Mouse (Mus musculus) frontal cortex, postnatal 25 days (tissue): ENCODE results near the gene Epb41l1.

Experiments used
- DNase-seq, 2 experiments: peaks; one replicate each; pipeline ENCODE4 v3.0.0; 2022; ENCODE audit warnings: low spot score in 2 of 2

Gene Epb41l1

GRCm38 (mm10) chr2:156533160-156533559 lies 112.5 kb downstream of the Epb41l1 start:
- DNase-seq = no peak

- DNase-seq = no peak
These were observed 118.3 kb downstream of the Epb41l1 start for GRCm38 (mm10) chr2:156538817-156539555.

- DNase-seq = no peak
These were observed 120.3 kb downstream of the Epb41l1 start for GRCm38 (mm10) chr2:156540991-156541390.

DNA sequence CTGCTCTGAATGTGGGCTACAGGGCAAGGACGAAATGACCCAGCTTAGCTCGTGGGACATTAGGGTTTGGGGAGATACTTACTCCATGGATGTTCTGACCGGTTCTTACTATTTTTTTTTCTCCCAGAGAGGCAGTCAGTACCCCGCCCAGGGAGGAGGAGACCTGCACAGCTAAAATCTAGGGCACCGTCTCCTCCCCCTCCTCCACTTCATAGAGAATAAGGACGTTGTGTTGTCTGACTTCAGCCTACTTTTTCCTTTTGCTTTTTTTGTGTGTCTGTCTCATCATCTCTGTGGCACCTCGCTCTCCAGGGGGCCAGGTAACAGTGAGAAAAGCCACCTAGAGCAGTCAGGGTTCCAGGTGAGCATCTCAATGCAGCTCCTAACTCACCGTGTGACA lies 121.7 kb downstream of the Epb41l1 start:
- no peak for DNase-seq

DNA sequence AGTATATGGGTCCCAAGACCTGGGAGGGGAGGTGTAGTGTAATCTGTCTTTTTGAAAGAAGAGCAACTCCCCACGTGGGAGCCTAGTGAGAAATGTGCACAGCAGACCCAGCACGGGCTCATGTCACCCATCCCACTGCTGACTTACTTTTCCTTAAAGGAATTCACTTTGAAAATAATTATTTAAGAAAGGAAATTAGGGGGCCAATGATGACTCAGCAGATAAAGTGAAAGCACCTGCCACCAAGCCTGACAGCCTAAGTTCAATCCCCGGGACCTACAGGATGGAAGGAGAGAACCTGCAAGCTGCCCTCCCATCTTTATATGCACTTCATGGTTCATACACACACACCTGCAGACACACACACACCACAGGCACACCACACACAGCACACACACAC lies 123.1 kb downstream of the Epb41l1 start:
- no peak for DNase-seq

GRCm38 (mm10) chr2:156547123-156547891 lies 126.6 kb downstream of the Epb41l1 start, which contains the start of gene Aar2:
TSS of gene Aar2 (plus strand) at chr2:156547584.
- DNase-seq = peak; percentile 74 to 80

DNA sequence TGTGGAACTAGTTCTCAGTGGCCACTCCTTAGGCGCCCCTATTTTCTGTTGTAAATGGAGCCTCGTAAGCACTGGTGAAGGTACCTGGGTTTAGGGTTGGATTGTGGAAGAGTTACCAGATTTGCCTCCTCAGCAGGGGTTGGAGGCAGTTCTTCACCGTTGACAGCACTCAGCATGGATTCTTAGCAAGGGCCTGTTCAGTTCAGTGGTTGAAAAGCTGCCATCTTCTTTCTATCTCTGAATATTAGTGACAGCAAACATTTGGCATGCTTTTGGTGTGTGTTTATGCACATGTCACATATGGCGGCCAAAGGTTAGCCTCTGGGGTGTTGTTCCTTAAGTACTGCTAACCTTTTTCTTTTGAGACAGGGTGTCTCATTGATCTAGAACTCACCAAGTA lies 131.7 kb downstream of the Epb41l1 start:
- no peak for DNase-seq

DNA sequence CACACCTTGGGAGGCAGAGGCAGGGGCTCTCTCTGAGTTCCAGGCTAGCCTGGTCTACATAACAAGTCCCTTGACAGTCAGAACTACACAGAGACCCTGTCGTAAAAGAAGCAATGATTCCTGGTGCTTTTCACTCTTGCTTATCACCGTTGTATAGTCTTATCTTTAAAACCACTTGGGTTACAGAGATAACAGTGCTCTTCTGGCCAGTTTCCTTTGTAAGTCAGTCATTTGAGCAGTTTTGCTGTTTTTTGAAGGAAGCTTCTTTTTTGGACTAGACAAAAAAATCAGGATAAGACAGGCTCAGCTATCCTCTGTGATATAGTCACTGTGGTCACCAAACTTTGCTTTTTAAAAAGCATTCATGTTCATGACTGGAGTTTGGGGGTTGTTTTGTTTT lies 141.1 kb downstream of the Epb41l1 start:
- DNase-seq = no peak

DNA sequence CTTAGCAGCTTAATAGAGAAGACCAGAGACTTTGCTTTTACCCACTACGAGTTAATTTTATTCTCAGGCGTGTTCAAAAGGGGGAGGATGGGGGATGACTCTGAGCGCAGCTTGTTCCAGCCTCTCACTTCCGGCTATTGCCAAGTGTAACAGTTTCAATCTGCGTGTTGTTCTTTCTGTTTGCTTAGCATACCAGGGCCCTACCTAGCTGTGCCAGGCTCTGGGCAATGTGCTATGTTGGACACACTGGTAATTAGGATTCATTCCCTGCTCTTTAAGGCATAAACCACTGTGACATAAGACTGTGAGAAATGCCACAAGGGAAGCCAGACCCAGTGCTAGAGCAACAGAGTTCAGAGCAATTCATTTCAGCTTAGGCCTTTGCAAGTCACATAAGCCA lies 142.8 kb downstream of the Epb41l1 start:
- no peak for DNase-seq

DNA sequence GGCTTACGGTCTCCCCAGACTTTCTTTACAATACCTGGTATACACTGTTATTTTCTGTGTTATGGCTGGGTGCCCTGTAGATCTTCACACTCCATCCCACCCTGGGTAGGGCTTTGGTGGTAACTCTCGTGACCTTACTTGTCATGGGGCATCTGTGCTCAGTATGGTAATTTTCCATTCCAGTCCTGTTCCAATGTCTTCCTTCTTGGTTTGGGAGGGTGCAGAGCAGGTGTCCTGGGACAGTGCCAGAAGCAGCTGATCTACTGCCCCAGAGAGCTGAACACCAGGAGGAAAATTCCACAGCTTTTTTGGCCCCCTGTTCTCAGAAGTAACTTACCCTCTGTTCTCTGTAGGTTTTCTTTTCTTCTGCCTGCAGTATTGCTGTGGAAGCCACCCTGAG lies 145.8 kb downstream of the Epb41l1 start:
- DNase-seq = no peak

GRCm38 (mm10) chr2:156568647-156569046 lies 147.9 kb downstream of the Epb41l1 start:
- DNase-seq = no peak

DNA sequence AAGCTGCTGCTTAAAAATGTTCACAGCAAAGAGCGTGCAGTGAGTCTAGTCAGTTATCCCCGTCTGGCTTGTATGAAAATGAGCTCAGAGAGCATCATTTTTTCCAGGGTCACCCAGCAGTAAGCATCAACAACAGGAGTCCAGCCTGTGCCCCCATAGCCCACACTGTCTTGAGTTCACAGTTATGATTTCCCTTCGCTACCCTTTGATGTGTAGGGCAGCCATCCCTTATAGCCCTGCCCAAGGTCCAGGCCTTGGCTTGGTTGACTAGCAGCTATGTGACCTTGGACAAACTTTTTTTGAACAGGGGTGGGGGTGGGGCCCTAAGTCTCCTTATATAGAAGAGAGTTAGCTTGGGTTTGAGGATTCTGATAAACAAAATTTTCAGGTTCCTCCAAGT lies 148.6 kb downstream of the Epb41l1 start:
- DNase-seq = no peak

DNA sequence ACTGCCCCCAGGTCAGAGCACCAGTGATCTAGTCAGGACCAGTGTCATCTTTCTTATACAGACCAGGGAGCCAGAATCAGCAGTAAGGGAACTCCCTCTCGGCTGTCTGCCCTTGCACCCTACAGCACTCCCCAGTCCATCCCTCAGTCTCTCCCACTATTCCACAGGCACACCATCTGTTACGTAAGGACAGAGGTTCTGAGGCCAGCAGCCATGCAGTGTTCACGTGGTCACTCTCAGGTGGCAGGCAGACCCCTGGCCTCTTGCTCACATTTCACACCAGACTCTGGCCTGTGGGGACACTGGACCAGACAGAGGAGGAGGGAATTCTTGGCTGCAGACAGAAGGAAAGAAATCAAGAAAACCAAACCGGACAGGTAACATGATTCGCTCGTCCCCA lies 150.8 kb downstream of the Epb41l1 start:
- DNase-seq = no peak

DNA sequence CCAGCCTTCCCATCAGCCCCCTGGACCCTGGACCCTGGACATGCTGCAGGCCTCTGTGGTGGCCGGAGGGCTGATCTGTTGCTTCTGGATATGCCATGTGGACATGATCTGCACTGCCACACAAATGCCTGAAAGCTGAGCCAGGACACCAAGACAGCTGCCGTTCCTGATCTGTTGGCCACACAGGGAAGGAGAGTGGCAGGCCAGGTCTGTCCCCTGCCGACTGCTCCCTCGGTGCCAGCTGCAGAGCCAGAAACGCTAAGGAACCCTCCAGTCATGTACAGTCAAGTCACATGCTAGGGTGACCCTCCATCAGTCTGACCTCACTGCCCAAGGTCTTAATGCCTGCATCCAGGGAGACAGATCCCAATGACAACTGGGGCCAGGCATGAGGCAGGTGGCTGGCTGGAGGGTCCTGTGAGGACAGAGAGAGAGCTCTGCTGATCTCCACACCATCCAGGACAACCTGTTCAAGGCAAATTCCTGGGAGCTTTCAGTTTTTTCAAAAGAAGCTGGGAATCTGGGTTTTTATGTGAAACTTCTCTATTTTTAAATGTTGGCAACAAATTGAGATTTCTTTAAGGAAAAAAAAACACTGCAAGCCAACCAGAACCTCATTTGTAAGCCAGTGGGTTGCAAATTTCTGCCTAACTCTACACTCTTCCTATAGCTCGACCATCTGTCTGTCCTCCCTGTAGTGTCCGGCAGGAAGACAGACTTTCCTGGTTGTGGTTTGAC lies 156.3 kb downstream of the Epb41l1 start:
- DNase-seq = no peak

GRCm38 (mm10) chr2:156580507-156580906 lies 159.8 kb downstream of the Epb41l1 start:
- no peak for DNase-seq

GRCm38 (mm10) chr2:156581244-156581643 lies 160.5 kb downstream of the Epb41l1 start:
- DNase-seq = peak; percentile 63 to 74

DNA sequence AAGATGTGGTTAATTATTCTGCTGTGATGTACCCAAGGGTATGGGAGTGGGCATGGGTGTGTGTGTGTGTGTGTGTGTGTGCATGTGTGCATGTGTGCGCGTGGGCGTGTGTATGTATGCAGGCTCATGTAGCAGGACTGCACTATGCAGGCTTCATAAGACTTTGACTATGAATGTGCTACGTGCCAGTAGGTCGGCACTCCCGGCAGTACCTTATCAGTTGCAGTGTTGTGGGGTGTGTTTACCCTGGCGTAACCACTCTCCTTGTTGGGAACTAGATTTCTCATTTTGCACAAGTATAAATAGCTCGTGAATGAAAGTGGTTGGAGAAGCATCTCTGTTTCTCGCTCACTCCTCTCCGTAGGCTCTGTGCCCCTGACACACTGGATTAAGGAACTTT lies 162.2 kb downstream of the Epb41l1 start:
- DNase-seq = no peak

- DNase-seq = peak in 1 of 2 experiments; percentile 27
These were observed 163.6 kb downstream of the Epb41l1 start for GRCm38 (mm10) chr2:156584154-156584796.

- peak in 1 of 2 experiments; percentile 48 for DNase-seq
These were observed 164.2 kb downstream of the Epb41l1 start for GRCm38 (mm10) chr2:156584797-156585471.

DNA sequence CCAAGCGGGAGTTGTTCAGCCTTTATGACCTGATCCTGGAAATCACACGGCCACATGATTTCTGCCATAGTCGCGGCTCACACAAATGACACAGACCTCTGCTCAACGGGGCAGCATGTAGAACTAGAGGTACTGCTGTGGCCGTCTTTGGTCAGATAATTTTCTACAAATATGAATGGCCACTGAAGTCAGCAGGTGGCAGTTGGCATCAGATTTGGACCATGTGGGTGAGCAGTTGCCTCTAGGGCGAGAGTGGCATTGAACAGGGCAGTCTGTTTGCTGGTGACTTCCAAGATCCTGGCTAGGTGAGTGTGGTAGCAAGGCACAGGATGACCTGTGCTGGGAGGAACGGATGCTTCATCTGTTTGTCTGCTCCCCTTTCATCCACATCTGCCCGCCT lies 168.8 kb downstream of the Epb41l1 start:
- no peak for DNase-seq
